Mouse (Mus musculus) adrenal gland, postnatal 36 days (tissue): ENCODE results near the gene Kmt5a. TPM values are rescaled to one million over a fixed set of nuclear protein-coding genes. Genes with fewer than 3 reads are reported as not detected.

Experiments used
- DNase-seq, 2 experiments: peaks; one replicate each; pipeline ENCODE4 v3.0.0; 2021; ENCODE audit warnings: mixed read lengths in 1 of 2
- total RNA-seq, 2 experiments: library from RNA; stranded (reverse); gene quantifications; 2 replicates each; pipeline ENCODE4 v1.2.3; 2021

The Kmt5a gene
- total RNA-seq, 2 experiments from 2014 or later = 172 to 188 TPM

DNA sequence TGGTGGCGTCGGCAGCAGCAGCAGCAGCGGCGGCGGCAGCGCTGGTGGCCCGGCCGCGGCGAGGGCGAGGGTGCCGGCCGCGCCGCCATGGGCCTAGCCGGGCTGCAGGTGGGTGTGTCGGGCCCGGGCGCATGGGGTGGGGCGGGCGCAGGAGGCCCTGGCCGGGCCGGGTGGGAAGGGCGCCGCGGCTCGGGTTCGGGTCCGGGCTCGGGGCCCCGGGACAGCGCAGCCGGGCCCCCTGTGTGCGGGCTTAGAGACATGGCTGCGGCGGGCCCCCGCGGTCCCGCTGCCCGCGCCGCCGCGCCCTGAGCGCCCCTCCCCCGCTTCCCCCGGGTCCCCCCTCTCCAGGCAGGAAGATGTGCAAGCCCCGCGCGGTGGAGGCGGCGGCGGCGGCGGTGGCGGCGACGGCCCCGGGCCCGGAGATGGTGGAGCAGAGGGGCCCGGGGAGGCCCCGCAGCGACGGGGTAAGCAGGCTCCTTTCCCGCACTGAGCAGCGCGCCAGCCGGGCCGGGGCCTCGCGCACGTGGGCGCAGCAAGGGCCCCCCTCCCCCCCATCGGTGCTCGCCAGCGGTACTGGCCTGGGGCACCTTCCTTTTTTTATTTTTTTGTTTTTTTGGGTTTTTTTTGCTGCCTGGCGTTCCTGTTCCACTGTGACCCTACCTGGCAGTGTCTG, 6.0 kb downstream of the Kmt5a start:
- DNase-seq = peak; percentile 65 to 78

DNA sequence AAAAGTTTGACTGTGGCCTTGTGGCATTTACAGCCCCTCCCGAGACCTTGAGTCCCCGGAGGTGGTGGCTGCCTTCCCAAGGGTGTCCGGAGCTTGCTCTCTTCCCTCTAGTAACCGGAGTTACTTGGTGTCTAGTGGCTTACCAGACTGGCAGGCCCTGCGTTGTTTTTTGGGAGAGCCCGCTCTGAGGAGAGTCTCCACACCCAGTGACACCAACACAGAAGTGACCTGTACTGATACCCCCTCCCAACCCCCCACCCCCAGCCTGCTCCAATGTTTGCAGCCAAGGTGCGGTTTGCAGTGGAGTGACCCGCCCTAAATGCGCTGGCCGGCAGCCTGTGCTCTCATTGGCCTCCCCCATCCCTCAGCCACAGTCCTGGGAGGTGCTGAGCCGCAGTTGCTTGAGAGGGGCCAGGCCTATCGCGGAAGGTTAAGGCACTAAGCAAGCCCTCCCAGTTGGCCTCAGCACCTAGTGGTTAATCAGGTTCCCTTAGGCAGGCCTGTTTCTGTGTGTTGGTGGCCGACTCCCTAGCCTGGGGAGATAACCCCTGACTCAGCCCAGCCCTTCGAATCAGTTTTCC, 6.7 kb downstream of the Kmt5a start:
- peak; percentile 81 to 82 for DNase-seq

GRCm38 (mm10) chr5:124449494-124449893, 9.8 kb downstream of the Kmt5a start:
- peak; percentile 67 to 69 for DNase-seq

DNA sequence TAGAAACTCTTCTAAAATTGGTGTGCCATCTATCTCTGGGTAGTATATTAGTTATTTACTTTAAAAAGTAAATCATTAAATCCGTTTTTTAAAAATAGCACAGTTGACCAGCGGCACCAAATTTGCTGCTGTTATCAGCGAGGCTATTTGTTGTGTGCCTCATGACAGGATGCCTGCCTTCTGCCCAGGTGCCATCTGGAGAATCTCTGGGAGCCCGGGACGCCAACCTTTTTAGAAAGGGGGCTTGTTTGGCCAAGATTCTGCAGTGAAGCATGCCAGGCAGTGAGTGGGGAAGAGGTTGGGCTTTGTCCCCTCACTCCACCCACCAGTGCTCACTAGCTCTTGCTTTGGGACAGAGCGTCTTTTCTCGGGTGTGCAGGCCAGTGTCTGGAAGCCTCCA, 10.3 kb downstream of the Kmt5a start:
- no peak for DNase-seq

GRCm38 (mm10) chr5:124450641-124451340, 11.1 kb downstream of the Kmt5a start:
- no peak for DNase-seq

DNA sequence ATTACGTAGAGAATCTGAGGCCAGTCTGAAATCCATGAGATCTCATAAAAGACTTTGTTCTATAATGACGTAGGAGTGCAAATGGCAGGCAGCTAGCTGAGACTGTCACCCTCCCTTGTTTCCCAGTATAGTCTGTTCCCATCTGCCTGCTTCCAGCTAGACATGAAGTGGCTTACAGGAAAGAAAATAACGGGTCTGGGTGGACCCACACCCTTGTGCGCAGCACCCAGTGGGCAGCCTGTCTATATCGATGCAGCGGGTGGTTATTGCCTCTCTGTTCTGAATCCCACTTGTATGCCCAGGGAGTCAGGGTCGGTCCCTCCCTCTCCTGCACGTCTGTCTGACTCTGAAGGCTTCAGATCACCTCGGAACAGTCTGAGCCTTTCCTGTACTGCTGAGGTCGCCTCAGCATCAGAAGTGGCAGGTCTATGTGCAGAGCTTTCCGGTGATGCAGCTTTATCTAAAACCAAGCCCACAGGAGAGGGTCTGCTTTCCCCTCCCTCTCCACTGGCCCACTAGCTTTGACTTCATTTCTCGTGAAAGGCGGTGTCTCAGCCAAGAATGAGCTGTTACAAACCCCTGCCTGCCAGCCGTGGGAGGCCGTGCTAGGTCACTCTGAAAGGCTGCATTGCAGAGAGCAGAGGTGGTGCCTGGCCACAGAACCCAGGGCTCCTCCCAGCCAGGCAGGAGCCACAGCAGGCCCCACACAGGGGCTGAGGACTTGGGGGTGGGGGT, 12.9 kb downstream of the Kmt5a start:
- DNase-seq = no peak

DNA sequence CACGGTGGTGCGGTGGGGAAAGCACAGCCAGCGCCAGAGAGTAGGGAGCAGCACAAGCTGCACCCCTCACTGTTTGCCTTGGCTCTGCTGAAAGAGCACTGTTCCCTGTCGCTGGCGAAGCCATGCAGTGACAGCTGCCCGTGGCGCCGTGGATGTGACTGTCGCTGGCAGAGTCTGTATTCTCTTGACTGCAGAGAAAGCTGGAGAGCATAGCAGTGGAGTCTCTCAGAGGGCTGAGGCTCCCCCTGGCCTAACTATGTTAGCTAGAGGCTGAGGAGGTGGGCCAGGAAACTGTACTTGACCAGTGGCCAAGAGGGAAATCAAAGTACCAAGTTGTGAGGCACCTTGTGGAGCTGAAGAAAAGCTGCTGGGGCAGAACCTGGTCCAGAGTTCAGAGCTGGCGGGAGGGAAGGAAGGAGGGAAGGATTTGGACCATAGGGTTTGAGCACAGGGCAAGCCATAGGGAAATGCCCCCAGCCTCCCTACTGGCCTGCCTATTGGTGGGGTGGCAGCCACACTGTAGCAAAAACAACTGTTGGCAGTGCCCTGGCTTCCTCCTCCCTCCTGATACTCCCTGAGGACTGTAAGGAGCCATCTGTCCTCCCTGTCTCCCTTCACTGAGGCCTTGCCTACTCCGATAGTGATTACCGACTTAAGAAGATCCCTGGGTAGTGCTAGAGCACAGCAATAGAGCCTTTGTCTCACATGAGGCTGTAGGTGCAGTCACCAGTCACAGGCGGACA, 13.8 kb downstream of the Kmt5a start:
- DNase-seq = no peak

DNA sequence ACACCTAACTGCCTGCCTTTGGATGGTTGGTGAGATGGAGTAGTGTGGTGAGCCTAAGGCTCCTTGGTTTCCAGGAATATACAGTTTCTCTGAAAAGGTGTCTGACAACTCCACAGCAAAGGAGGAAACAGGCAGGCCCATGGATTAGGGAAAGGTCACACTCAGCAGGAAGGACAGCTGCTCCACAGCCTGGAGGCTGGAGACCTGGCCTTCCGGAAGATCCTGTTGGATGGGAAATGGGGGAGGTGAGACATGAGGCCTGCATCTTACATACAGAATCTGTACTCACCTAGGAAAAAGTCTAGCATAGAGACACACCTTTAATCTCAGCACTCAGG, 14.3 kb downstream of the Kmt5a start:
- no peak for DNase-seq

GRCm38 (mm10) chr5:124456762-124457161, 17.0 kb downstream of the Kmt5a start:
- DNase-seq = no peak

- DNase-seq = peak; percentile 57 to 74
These were observed 21.2 kb downstream of the Kmt5a start for GRCm38 (mm10) chr5:124460922-124461321.

GRCm38 (mm10) chr5:124462297-124463025, 22.7 kb downstream of the Kmt5a start:
- no peak for DNase-seq

DNA sequence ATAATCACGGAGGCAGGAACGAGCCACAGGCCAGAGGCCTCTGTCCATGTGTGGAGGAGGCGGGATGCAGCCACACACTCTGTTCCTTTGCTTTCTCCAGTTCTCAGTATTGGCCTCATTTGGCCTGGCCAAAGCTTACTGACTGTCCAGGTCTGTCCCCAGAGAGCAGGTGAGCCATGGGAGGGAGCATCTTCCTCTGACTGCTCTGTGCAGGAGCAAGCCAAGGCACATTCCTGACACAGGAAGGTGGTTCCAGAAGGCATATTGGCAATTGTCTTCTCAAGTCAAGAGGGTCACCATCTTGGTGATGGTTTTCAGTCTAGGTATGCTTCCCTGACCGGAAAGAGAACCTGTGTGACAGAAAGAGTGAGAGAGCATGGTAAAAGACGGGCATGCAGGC, 23.7 kb downstream of the Kmt5a start:
- DNase-seq = no peak

- DNase-seq = no peak
These were observed 25.2 kb downstream of the Kmt5a start for GRCm38 (mm10) chr5:124464905-124465304.

- DNase-seq = no peak
These were observed 28.0 kb downstream of the Kmt5a start for GRCm38 (mm10) chr5:124467766-124468165.

DNA sequence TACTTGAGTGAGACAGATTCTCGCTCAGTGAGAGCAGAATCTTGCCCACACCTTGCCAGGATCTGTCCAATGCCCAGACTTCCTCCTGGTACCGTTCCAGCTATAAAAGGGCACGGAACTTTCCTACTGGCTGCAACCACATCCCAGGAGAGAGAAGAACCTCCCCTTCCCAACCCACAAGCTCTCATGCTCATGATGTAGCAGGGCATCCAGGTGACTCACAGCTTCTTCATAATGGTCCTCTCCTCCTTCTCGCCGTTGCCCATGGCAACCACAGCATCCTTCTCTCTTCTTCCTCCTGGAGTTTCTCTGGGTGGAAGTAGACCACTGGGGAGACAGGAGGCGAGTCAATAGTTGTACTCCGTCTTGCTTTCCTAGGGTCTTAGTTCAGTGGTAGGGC, 28.6 kb downstream of the Kmt5a start:
- DNase-seq = no peak

- DNase-seq = no peak
These were observed 29.8 kb downstream of the Kmt5a start for GRCm38 (mm10) chr5:124469486-124469885.

GRCm38 (mm10) chr5:124470591-124471171, 31.0 kb downstream of the Kmt5a start:
- no peak for DNase-seq

DNA sequence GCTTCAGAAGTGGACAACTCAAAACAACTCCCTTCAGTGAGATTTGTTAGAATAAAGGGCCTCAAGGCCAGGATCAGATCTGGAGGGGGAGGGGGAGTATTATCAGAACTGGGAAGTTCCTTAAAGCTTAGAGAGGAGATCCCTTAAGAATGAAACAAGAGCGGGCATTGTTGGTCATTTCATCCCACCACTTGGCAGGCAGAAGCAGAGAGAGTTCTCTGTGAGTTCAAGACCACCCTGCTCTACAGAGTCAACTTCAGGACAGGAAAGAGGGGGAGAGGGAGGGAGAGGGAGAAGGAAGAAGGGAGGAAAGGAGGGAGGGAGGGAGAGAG, 39.1 kb downstream of the Kmt5a start:
- no peak for DNase-seq

DNA sequence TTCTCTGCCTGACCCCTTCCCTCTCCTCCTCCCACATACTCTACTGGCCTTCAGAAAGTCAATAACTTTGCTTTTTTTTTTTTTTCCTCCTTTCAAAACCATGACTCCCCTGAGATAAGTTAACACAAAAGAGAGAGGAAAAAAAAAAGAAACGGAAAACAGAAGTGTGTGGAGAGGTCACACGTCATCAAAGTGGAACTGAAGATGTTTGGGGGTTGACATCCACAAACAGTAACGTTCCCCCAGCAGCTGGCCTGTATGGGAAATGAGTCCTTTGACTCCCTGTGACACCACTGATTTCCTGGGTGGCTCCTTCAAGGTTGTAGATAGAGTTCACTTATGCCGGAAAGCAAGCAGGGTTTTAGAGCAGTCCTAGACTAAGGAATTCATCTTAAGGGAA, 40.4 kb downstream of the Kmt5a start:
- DNase-seq = no peak

GRCm38 (mm10) chr5:124481714-124482113, 42.0 kb downstream of the Kmt5a start:
- no peak for DNase-seq

DNA sequence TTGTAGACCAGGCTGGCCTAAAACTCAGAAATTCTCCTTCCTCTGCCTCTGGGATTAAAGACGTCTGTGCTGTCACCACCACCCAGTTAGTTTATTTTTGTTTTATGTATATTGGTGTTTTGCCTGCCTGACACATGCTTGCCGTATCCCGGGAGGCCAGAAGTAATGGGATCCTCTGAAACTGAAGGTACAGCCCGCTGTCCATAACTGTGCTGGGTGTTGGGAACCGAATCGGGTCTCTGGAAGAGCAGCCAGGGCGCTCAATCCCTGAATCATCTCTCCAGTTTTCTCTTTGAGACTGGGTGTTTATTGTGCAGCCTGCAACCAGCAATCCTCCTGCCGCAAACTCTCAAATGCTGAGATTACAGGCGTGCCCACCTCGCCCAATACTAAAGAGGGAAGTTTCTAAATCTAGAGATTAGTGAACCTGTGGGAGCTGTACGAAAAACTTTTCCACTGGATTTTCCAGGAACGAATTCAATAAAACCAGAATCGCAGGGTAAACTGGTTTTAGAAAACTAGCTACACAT, 42.8 kb downstream of the Kmt5a start:
- DNase-seq = peak; percentile 22 to 35
